Mouse (Mus musculus) CH12.LX (cell line): ENCODE data around the gene Syt1. TPM values are rescaled to one million over a fixed set of nuclear protein-coding genes. Genes with fewer than 3 reads are reported as not detected.

Experiments used
- DNase-seq: peaks from one replicate; pipeline ENCODE4 v3.0.0-alpha.2; 2013; ENCODE audit errors: extremely low read depth
- H3K27ac ChIP-seq: 2 replicates; pipeline ENCODE4 v1.5.1; 2012; ENCODE audit warnings: low read depth, mild to moderate bottlenecking, control low read depth, moderate library complexity; ENCODE audit not compliant: insufficient read depth
- H3K27me3 ChIP-seq: replicated peaks from 2 replicates; pipeline ENCODE3; 2012; ENCODE audit warnings: inconsistent platforms
- H3K36me3 ChIP-seq, 2 experiments: replicated peaks in 1 of 2; 2 replicates each; pipeline versions ENCODE3 to v1.6.1; 2012; ENCODE audit warnings: inconsistent platforms in 1 of 2, low read length in 1 of 2, mild to moderate bottlenecking in 1 of 2, mixed read lengths in 1 of 2, moderate library complexity in 1 of 2; ENCODE audit not compliant: control insufficient read depth in 1 of 2, insufficient read depth in 1 of 2
- H3K4me1 ChIP-seq, 2 experiments: 2 replicates each; pipeline ENCODE4 v1.6.1; 2012; ENCODE audit warnings: inconsistent platforms in 1 of 2, moderate library complexity in 1 of 2; ENCODE audit not compliant: insufficient read depth in 2 of 2, control insufficient read depth in 1 of 2
- H3K4me2 ChIP-seq: 2 replicates; pipeline ENCODE4 v1.6.1; 2012; ENCODE audit warnings: low read depth, mild to moderate bottlenecking, control low read depth; ENCODE audit not compliant: poor library complexity, insufficient read depth, severe bottlenecking
- H3K4me3 ChIP-seq, 3 experiments: fragments of 150-350 bp in 1 of 3; sonication (generic) in 1 of 3; replicated peaks in 1 of 3; 2 replicates each; pipeline versions ENCODE3 to v1.5.1; 2011 to 2012; ENCODE audit warnings: low read depth in 2 of 3, low read length in 2 of 3, mild to moderate bottlenecking in 2 of 3, moderate library complexity in 2 of 3, control low read depth in 1 of 3, improper control_type of control experiment in 1 of 3, inconsistent platforms in 1 of 3, mixed read lengths in 1 of 3; ENCODE audit not compliant: poor library complexity in 1 of 3
- H3K79me2 ChIP-seq: replicated peaks from 2 replicates; pipeline ENCODE4 v1.6.1; 2012; ENCODE audit warnings: mild to moderate bottlenecking, moderate library complexity; ENCODE audit not compliant: control insufficient read depth, poor library complexity, insufficient read depth, severe bottlenecking; ENCODE audit errors: extremely low read depth
- H3K9ac ChIP-seq: 2 replicates; pipeline ENCODE4 v1.6.1; 2012; ENCODE audit warnings: low read depth, mild to moderate bottlenecking, control low read depth, moderate library complexity; ENCODE audit not compliant: insufficient read depth
- H3K9me3 ChIP-seq: replicated peaks from 2 replicates; pipeline ENCODE3; 2012; ENCODE audit warnings: low read length, inconsistent platforms, mixed read lengths
- BHLHE40 ChIP-seq: IDR thresholded peaks from 2 replicates; pipeline ENCODE4 v1.6.1; 2011; ENCODE audit warnings: mild to moderate bottlenecking, low read depth, low read length, improper control_type of control experiment
- CHD1 ChIP-seq: IDR thresholded peaks from 2 replicates; pipeline ENCODE4 v1.6.1; 2012; ENCODE audit warnings: low read depth, low read length, improper control_type of control experiment, inconsistent platforms
- CHD2 ChIP-seq: IDR thresholded peaks from 2 replicates; pipeline ENCODE4 v1.6.1; 2011; ENCODE audit warnings: low read length, improper control_type of control experiment
- CTCF ChIP-seq, 2 experiments: IDR thresholded peaks in 1 of 2; conservative IDR thresholded peaks in 1 of 2; 2 replicates each; pipeline ENCODE4 v1.5.1; 2011 to 2012; ENCODE audit warnings: low read depth in 2 of 2, low read length in 2 of 2, improper control_type of control experiment in 1 of 2, inconsistent platforms in 1 of 2, mild to moderate bottlenecking in 1 of 2, moderate library complexity in 1 of 2
- ELF1 ChIP-seq: IDR thresholded peaks from 2 replicates; pipeline ENCODE4 v1.6.1; 2014; ENCODE audit warnings: low read depth, mild to moderate bottlenecking, inconsistent platforms, low read length, improper control_type of control experiment
- EP300 ChIP-seq: IDR thresholded peaks from 2 replicates; pipeline ENCODE4 v1.6.1; 2011; ENCODE audit warnings: low read length, improper control_type of control experiment
- ETS1 ChIP-seq: conservative IDR thresholded peaks from 2 replicates; pipeline ENCODE4 v1.6.1; 2012; ENCODE audit warnings: low read depth, mild to moderate bottlenecking, inconsistent platforms, low read length, improper control_type of control experiment, moderate library complexity
- HCFC1 ChIP-seq: IDR thresholded peaks from 2 replicates; pipeline ENCODE4 v1.6.1; 2012; ENCODE audit warnings: low read depth, mild to moderate bottlenecking, inconsistent platforms, low read length, improper control_type of control experiment
- IRF4 ChIP-seq: IDR thresholded peaks from 2 replicates; pipeline ENCODE4 v1.6.1; 2014; ENCODE audit warnings: low read depth, mild to moderate bottlenecking, inconsistent platforms, low read length, improper control_type of control experiment
- JUN ChIP-seq: IDR thresholded peaks from 2 replicates; pipeline ENCODE4 v1.6.1; 2011; ENCODE audit warnings: low read depth, mild to moderate bottlenecking, low read length, improper control_type of control experiment, moderate library complexity; ENCODE audit not compliant: insufficient read depth
- JUND ChIP-seq: conservative IDR thresholded peaks from 2 replicates; pipeline ENCODE4 v1.6.1; 2011; ENCODE audit warnings: low read depth, low read length, improper control_type of control experiment
- KAT2A ChIP-seq: IDR thresholded peaks from 2 replicates; pipeline ENCODE4 v1.6.1; 2012; ENCODE audit warnings: low read length, improper control_type of control experiment, inconsistent platforms; ENCODE audit not compliant: insufficient replicate concordance
- MAFK ChIP-seq: IDR thresholded peaks from 2 replicates; pipeline ENCODE4 v1.6.1; 2011; ENCODE audit warnings: low read length, improper control_type of control experiment; ENCODE audit not compliant: insufficient replicate concordance
- MEF2A ChIP-seq: IDR thresholded peaks from 2 replicates; pipeline ENCODE4 v1.6.1; 2014; ENCODE audit warnings: low read depth, mild to moderate bottlenecking, inconsistent platforms, low read length, improper control_type of control experiment, borderline replicate concordance
- MXI1 ChIP-seq: IDR thresholded peaks from 2 replicates; pipeline ENCODE4 v1.6.1; 2011; ENCODE audit warnings: mild to moderate bottlenecking, low read depth, low read length, improper control_type of control experiment
- NELFE ChIP-seq: IDR thresholded peaks from 2 replicates; pipeline ENCODE4 v1.6.1; 2011; ENCODE audit warnings: low read depth, low read length, improper control_type of control experiment
- NRF1 ChIP-seq: IDR thresholded peaks from 2 replicates; pipeline ENCODE4 v1.6.1; 2014; ENCODE audit warnings: low read depth, mild to moderate bottlenecking, inconsistent platforms, low read length, improper control_type of control experiment, moderate library complexity
- PAX5 ChIP-seq: IDR thresholded peaks from 2 replicates; pipeline ENCODE4 v1.6.1; 2012; ENCODE audit warnings: low read length, inconsistent platforms, mixed read lengths
- POLR2A ChIP-seq: IDR thresholded peaks from 2 replicates; pipeline ENCODE4 v1.6.1; 2011; ENCODE audit warnings: low read depth, mild to moderate bottlenecking, improper control_type of control experiment, low read length
- POLR2AphosphoS2 ChIP-seq: IDR thresholded peaks from 2 replicates; pipeline ENCODE4 v1.6.1; 2011; ENCODE audit warnings: low read depth, low read length, improper control_type of control experiment
- RAD21 ChIP-seq: IDR thresholded peaks from 2 replicates; pipeline ENCODE4 v1.6.1; 2011; ENCODE audit warnings: low read depth, mild to moderate bottlenecking, low read length, improper control_type of control experiment, moderate library complexity
- SMC3 ChIP-seq: IDR thresholded peaks from 2 replicates; pipeline ENCODE4 v1.6.1; 2011; ENCODE audit warnings: low read depth, low read length, improper control_type of control experiment
- TCF12 ChIP-seq: IDR thresholded peaks from 2 replicates; pipeline ENCODE4 v1.6.1; 2014; ENCODE audit warnings: low read depth, mild to moderate bottlenecking, inconsistent platforms, low read length, improper control_type of control experiment
- UBTF ChIP-seq: IDR thresholded peaks from 2 replicates; pipeline ENCODE4 v1.6.1; 2012; ENCODE audit warnings: low read depth, mild to moderate bottlenecking, inconsistent platforms, low read length, improper control_type of control experiment, moderate library complexity
- USF2 ChIP-seq: conservative IDR thresholded peaks from 2 replicates; pipeline ENCODE4 v1.6.1; 2011; ENCODE audit warnings: low read depth, low read length, improper control_type of control experiment
- ZC3H11A ChIP-seq: IDR thresholded peaks from 2 replicates; pipeline ENCODE4 v1.6.1; 2012; ENCODE audit warnings: low read depth, mild to moderate bottlenecking, inconsistent platforms, low read length, improper control_type of control experiment
- ZKSCAN1 ChIP-seq: IDR thresholded peaks from 2 replicates; pipeline ENCODE4 v1.6.1; 2012; ENCODE audit warnings: low read depth, inconsistent platforms, low read length, improper control_type of control experiment, borderline replicate concordance
- ZMIZ1 ChIP-seq: IDR thresholded peaks from 2 replicates; pipeline ENCODE4 v1.6.1; 2012; ENCODE audit warnings: low read depth, mild to moderate bottlenecking, inconsistent platforms, low read length, improper control_type of control experiment
- ZNF384 ChIP-seq: IDR thresholded peaks from 2 replicates; pipeline ENCODE4 v1.6.1; 2012; ENCODE audit warnings: low read depth, low read length, improper control_type of control experiment, inconsistent platforms
- dilution Hi-C: fragments of 300-500 bp; cut with MboI; formaldehyde crosslinking; loops from 2 replicates; pipeline ENCODE4 v1.14.3; 2020; ENCODE audit warnings: low sequenced_read_pairs; ENCODE audit not compliant: extremely low pct_unique_long_range_greater_than_20kb, extremely low pct_ligation_motif_present
- in situ Hi-C: fragments of 300-500 bp; cut with MboI; formaldehyde crosslinking; loops from 3 replicates; pipeline ENCODE4 v1.14.3; 2019; ENCODE audit warnings: low sequenced_read_pairs, low pct_ligation_motif_present, low pct_unique_long_range_greater_than_20kb, mixed read lengths
- polyA plus RNA-seq: library from polyadenylated mRNA; unstranded; fragments of >175 nt; gene quantifications from 2 replicates; pipeline ENCODE4 v1.2.1, GENCODE M21; 2012; ENCODE audit warnings: low read depth; ENCODE audit not compliant: insufficient read length
- total RNA-seq, 2 experiments: library from RNA; depleted of rRNA; stranded (reverse); fragments of 300-350 nt in 1 of 2; fragments of >200 nt in 1 of 2; gene quantifications; 2 replicates each; pipeline ENCODE4 v1.2.3; 2012 to 2014

Syt1 gene
- total and polyA plus RNA-seq, 3 experiments: not detected

- no peak for TF ChIP-seq ZC3H11A
Measured at GRCm38 (mm10) chr10:108545715-108546114, 465.1 kb downstream of the Syt1 start (continued).

- DNase-seq: peak; percentile 20
- no peak overlapping the region for H3K4me2 ChIP-seq
- no peak overlapping the region for H3K9ac ChIP-seq
- H3K9me3 ChIP-seq: no peaks in the 10 kb centered on the region
- dilution Hi-C loops (no loop called here), in situ Hi-C loops (loop anchor here (25.0 kb wide), 1 partner anchor 254 kb away; no protein-coding TSS in a partner anchor)
- no peak overlapping the region for H3K27ac ChIP-seq
- H3K27me3 ChIP-seq: no peaks in the 10 kb centered on the region
- no peaks in the 10 kb centered on the region for H3K36me3 ChIP-seq
- H3K4me3 ChIP-seq: no peak overlapping the region
- TF ChIP-seq ZC3H11A: no peak
- TF ChIP-seq HCFC1: no peak
- no peak for TF ChIP-seq ELF1
- no peak for TF ChIP-seq NELFE
- TF ChIP-seq ZNF384: no peak
- TF ChIP-seq JUN: no peak
- TF ChIP-seq TCF12: no peak
- no peak for TF ChIP-seq ZMIZ1
- no peak for TF ChIP-seq IRF4
- no peak for TF ChIP-seq CTCF (conservative IDR thresholded peaks at IDR 0.05 in 1 of 2, IDR thresholded peaks at IDR 0.05 in 1 of 2; ENCODE audit: low read depth in 2 of 2, low read length in 2 of 2)
- TF ChIP-seq USF2: no peak
- H3K4me1 ChIP-seq: peaks cover 8 to 41% of the 10 kb centered on the region in 2 experiments
- H3K79me2 ChIP-seq: no peaks in the 10 kb centered on the region; the same call in 1 of the 2 replicates
Measured at GRCm38 (mm10) chr10:108541555-108541954, 469.2 kb downstream of the Syt1 start.

GRCm38 (mm10) chr10:108538546-108538945, 472.2 kb downstream of the Syt1 start:
- Histone ChIP-seq H3K36me3 (no peaks in the 10 kb centered on the region), H3K4me2 (peak overlapping the region; percentile 67), H3K27me3 (no peaks in the 10 kb centered on the region), H3K4me1 (peaks cover 8 to 36% of the 10 kb centered on the region in 2 experiments), H3K9ac (0 out of 2 replicates have a peak overlapping the region, but pooled peaks have one; percentile 17), H3K9me3 (no peaks in the 10 kb centered on the region), H3K79me2 (no peaks in the 10 kb centered on the region; the same call in 1 of the 2 replicates), H3K27ac (peak overlapping the region; percentile 89), H3K4me3 (no peak overlapping the region)
- DNase-seq: peak; percentile 80
- in situ Hi-C loops (loop anchor here (10.0 to 25.0 kb wide), 2 partner anchors 84 to 251 kb away; no protein-coding TSS in a partner anchor), dilution Hi-C loops (no loop called here)
- TF ChIP-seq KAT2A (no peak), MEF2A (peak; percentile 88), CTCF (conservative IDR thresholded peaks at IDR 0.05 in 1 of 2, IDR thresholded peaks at IDR 0.05 in 1 of 2; ENCODE audit: low read depth in 2 of 2, low read length in 2 of 2) (no peak), MAFK (0 out of 2 replicates have a peak, but pooled peaks have one; percentile 3), ETS1 (peak; percentile 91), TCF12 (0 out of 2 replicates have a peak, but pooled peaks have one; percentile 29), JUND (peak; percentile 66), BHLHE40 (peak; percentile 80), UBTF (no peak), IRF4 (no peak), POLR2AphosphoS2 (no peak), HCFC1 (no peak), ZMIZ1 (no peak), SMC3 (no peak), MXI1 (no peak), ZNF384 (peak; percentile 85), JUN (0 out of 2 replicates have a peak, but pooled peaks have one; percentile 56), NELFE (no peak), EP300 (peak; percentile 85), NRF1 (no peak), POLR2A (no peak), ZKSCAN1 (no peak), CHD2 (no peak), PAX5 (no peak), RAD21 (no peak; the same call in 1 of the 2 replicates), CHD1 (no peak)
